Mouse (Mus musculus) gastrocnemius, adult 8-10 months (tissue): ENCODE measurements around the gene Rpl19. TPM values are rescaled to one million over a fixed set of nuclear protein-coding genes. Genes with fewer than 3 reads are reported as not detected.

Experiments used
- DNase-seq, 2 experiments: peaks; one replicate each; pipeline ENCODE4 v3.0.0; 2022; ENCODE audit warnings: low spot score in 2 of 2
- total RNA-seq, 4 experiments: library from RNA; stranded (reverse); gene quantifications; 2 replicates each; pipeline ENCODE4 v1.2.4; 2022

Rpl19 gene
- total RNA-seq, 4 experiments from 2014 or later = 364 to 479 (median 402) TPM

- no peak for DNase-seq
These were observed 4.8 kb upstream of the Rpl19 start for GRCm38 (mm10) chr11:98021565-98022252.

GRCm38 (mm10) chr11:98022253-98022554 is 4.3 kb upstream of the Rpl19 start:
- DNase-seq = no peak

- DNase-seq = no peak
These were observed 3.7 kb upstream of the Rpl19 start, which contains the start of gene Cacnb1 for GRCm38 (mm10) chr11:98022555-98023371. Gene Cacnb1, minus strand, starts transcription at chr11:98023034.

GRCm38 (mm10) chr11:98024516-98024915 is 2.0 kb upstream of the Rpl19 start:
- no peak for DNase-seq

- DNase-seq = no peak
These were observed 301 bp upstream of the Rpl19 start for GRCm38 (mm10) chr11:98026248-98026569.

GRCm38 (mm10) chr11:98027297-98027688 is 783 bp downstream of the Rpl19 start:
- no peak for DNase-seq

GRCm38 (mm10) chr11:98027785-98028184 is 1.3 kb downstream of the Rpl19 start:
- no peak for DNase-seq

GRCm38 (mm10) chr11:98030701-98031442 is 4.4 kb downstream of the Rpl19 start:
- no peak for DNase-seq

GRCm38 (mm10) chr11:98031443-98031770 is 4.9 kb downstream of the Rpl19 start:
- DNase-seq = peak in 1 of 2 experiments; percentile 54

GRCm38 (mm10) chr11:98034061-98034460 is 7.6 kb downstream of the Rpl19 start:
- DNase-seq = no peak

- DNase-seq = no peak
These were observed 8.3 kb downstream of the Rpl19 start for GRCm38 (mm10) chr11:98034840-98035239.

- no peak for DNase-seq
These were observed 9.5 kb downstream of the Rpl19 start for GRCm38 (mm10) chr11:98035977-98036377.

- no peak for DNase-seq
These were observed 11.4 kb downstream of the Rpl19 start for GRCm38 (mm10) chr11:98037871-98038270.

- no peak for DNase-seq
These were observed 14.5 kb downstream of the Rpl19 start for GRCm38 (mm10) chr11:98040975-98041374.

- no peak for DNase-seq
These were observed 16.2 kb downstream of the Rpl19 start for GRCm38 (mm10) chr11:98042741-98043140.

- DNase-seq = no peak
These were observed 17.6 kb downstream of the Rpl19 start for GRCm38 (mm10) chr11:98044074-98044473.

GRCm38 (mm10) chr11:98045596-98045995 is 19.1 kb downstream of the Rpl19 start:
- DNase-seq = no peak

GRCm38 (mm10) chr11:98046466-98046865 is 20.0 kb downstream of the Rpl19 start:
- DNase-seq = no peak

- no peak for DNase-seq
These were observed 21.2 kb downstream of the Rpl19 start for GRCm38 (mm10) chr11:98047745-98048144.

- no peak for DNase-seq
These were observed 23.4 kb downstream of the Rpl19 start for GRCm38 (mm10) chr11:98049672-98050519.

- no peak for DNase-seq
These were observed 24.0 kb downstream of the Rpl19 start for GRCm38 (mm10) chr11:98050520-98050815.

- no peak for DNase-seq
These were observed 24.4 kb downstream of the Rpl19 start for GRCm38 (mm10) chr11:98050940-98051339.
